Mouse (Mus musculus) heart, adult 10 weeks (tissue): ENCODE measurements around the gene Vps13c. TPM values are rescaled to one million over a fixed set of nuclear protein-coding genes. Genes with fewer than 3 reads are reported as not detected.

ENCODE experiments used
- polyA plus RNA-seq: library from polyadenylated mRNA; stranded (reverse); fragments of 350-450 nt; fragmentation: Illumina TruSeq; extraction: RNeasy Lipid Tissue Mini Kit (QIAGEN cat#74804); gene quantifications from one replicate; pipeline ENCODE4 v1.2.3, GENCODE M21; 2014; ENCODE audit warnings: low read depth, low replicate concordance

Gene Vps13c
- 31.0 TPM for polyA plus RNA-seq

DNA sequence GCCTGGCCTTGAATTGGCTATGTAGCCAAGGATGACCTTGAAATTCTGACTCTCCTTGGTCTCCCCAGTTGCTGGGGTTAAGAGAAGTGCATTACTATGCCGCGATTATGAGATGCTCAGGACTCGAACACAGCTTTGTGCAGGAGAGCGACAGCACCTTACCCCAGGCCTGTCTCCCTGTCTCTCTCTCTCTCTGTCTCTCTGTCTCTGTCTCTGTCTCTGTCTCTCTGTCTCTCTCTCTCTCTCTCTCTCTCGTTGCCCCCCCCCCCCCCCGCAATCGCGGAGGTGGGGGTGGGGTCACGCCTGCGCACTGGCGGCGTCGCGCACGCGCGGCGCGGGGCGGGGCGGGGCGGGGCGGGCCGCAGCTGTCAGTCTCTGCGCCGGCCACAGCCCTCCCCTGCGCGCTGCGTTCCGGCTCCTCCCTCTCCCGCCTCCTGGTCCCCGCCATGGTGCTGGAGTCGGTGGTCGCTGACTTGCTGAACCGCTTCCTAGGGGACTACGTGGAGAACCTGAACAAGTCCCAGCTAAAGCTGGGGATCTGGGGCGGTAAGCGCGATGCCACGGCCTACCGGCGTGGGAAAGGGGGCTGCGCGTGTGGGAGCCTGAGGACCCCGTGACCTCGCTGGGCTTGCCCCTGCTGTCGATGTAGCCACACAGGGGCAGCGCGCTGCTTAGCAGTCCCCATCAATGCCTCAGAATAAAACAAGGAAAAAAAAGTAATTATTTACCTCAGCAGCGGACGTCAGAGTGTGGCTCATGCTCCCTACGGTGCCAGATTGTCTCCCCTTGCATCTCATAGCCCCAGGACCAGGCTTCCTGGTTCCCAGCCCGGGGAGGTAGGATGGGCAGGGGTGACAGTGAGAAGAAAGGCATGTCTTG lies at the start of gene Vps13c:
Gene Vps13c (plus strand): TSS at position 416 of the 879 bp plus-strand sequence.

DNA sequence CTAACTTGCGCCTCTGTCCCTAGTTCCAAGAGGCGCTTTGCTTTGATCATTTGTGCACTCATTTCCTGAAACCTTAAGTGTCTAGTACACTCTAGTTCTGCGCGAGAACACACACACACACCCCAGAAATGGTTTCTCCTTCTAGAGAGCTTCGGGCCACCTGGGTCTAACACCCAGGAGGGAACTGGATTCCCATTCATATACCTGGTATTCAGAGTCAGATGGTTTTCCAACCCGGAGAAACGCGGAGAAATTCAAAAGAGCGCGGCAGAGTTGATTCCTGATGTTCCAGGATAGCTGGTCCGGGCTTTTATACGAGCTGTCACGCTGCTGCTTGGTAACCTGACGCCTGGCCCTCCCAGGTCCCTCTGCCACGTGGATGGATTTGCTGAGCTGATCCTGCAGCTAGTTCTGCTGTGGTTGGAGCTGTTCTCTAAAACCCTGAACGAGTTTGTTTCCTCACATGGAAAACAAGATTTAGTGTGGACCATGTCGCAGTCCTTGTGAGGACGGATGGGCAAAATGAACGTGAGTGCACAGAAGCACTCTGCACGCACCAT lies 8.1 kb upstream of the Vps13c start, which contains the start of gene C2cd4a:
Gene C2cd4a (minus strand): TSS at position 285 of the 560 bp plus-strand sequence.

Other genes starting within 250 kb of the Vps13c start
- not detected for gene C2cd4b, start 81.0 kb upstream of the Vps13c start, polyA plus RNA-seq
- gene C2cd4a, start 8.1 kb upstream of the Vps13c start, polyA plus RNA-seq, result not detected